Mouse (Mus musculus): ENCODE measurements around the gene Cep63. TPM values are rescaled to one million over a fixed set of nuclear protein-coding genes. Genes with fewer than 3 reads are reported as not detected.

Gene Cep63
- polyA plus RNA-seq, 1 experiment, result 8.8 TPM

DNA sequence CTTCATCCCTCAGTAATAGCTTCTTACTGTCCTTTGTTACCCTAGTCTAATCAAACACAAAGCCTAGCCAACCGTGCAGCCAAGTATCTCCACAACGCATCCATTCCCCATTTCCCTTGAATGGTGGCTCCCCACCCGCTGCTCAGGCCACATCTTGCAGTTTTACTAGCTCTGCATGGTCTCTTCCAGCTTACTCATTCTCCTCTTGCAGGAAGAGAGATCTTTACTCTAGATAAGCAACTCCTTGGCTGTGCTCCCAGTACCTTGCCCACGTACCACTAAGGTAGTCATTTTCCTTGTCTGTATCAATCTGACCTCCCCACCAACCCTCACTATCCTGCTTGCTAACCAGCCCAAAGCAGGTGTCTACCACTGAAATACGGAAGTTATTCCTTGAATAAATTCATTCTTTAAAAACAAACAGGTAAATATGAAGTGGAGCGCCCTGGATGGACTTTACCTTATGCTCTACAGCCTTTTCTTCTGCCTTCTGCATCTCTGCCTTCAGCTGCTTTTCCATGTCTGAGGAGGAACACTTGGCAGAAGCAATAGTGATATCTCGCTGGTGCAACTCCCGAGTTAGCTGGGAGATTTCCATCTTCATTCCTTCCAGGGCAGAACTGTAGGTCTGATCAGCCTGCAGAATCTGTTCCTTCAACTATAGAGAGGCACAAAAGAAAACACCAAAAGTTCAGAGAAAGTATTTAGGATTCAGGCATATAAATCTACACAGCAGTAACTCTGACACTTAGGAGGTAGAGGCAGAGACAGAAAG, 30.5 kb downstream of the Cep63 start:
- H3K4me3 ChIP-seq, result no peak overlapping the region
- no peak for TF ChIP-seq E2F4 (IDR thresholded peaks at IDR 0.05; ENCODE audit: insufficient read depth)
- no peak for TF ChIP-seq POLR2A (IDR thresholded peaks at IDR 0.05; ENCODE audit: insufficient read length, low read depth)
- no peak for TF ChIP-seq CEBPB (IDR thresholded peaks at IDR 0.05; ENCODE audit: insufficient read depth, poor library complexity, severe bottlenecking)
- TF ChIP-seq MYOD1 (IDR thresholded peaks at IDR 0.05; ENCODE audit: control insufficient read depth in 1 of 3, insufficient read length in 2 of 3, low read depth in 2 of 3), result no peak
- TF ChIP-seq TCF12 (IDR thresholded peaks at IDR 0.05; ENCODE audit: insufficient read depth, poor library complexity, severe bottlenecking), result no peak
- no peaks in the 10 kb centered on the region for H3K79me2 ChIP-seq (ENCODE audit: control insufficient read depth, insufficient read depth)
- no peak overlapping the region for H3K4me2 ChIP-seq (ENCODE audit: low read depth)
- no peak overlapping the region for H3ac ChIP-seq (ENCODE audit: control insufficient read depth, insufficient read length)
- peaks cover 43% of the 10 kb centered on the region for H3K36me3 ChIP-seq (ENCODE audit: control insufficient read depth, insufficient read depth)
- no peaks in the 10 kb centered on the region for H3K27me3 ChIP-seq (ENCODE audit: control insufficient read depth, insufficient read depth, insufficient read length)

DNA sequence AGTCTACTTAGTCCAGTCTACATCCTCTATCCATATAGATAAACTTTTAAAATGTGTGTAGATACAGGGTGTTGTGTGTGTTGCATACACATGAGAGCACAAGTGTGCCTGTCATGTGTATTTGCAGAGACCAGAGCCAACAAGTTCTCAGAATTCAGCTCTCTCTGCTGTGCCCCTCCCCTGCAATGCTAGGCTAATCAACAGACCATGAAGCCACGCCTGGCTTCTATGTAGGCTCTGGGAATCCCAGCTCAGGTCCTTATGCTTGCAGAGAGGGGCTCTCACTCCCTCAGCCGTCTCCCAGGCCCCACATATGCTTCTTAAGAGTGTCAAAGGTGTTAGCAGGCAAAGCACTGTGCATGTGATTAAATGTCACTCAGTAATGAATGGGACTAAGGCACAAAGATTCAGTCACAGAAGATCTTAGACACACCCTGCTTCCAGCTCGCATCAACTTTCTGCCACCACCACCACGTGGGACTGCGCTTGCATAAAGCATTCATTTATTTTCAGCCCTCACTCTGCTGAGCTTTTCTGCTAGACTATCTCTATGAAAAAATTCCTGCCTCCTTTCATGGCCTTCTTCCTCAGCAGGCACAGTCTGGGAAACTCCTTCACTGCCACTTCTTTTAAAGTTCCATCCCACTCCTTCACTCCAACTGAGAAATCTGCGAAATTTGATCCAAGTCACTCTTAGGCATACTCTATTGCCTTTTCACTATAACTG, 31.5 kb downstream of the Cep63 start:
- Histone ChIP-seq H3K36me3 (ENCODE audit: control insufficient read depth, insufficient read depth) (peaks cover 43% of the 10 kb centered on the region), H3ac (ENCODE audit: control insufficient read depth, insufficient read length) (no peak overlapping the region), H3K27me3 (ENCODE audit: control insufficient read depth, insufficient read depth, insufficient read length) (no peaks in the 10 kb centered on the region), H3K79me2 (ENCODE audit: control insufficient read depth, insufficient read depth) (no peaks in the 10 kb centered on the region), H3K4me3 (no peak overlapping the region), H3K4me2 (ENCODE audit: low read depth) (no peak overlapping the region)
- TF ChIP-seq USF1 (IDR thresholded peaks at IDR 0.05; ENCODE audit: low read depth) (no peak), POLR2AphosphoS2 (IDR thresholded peaks at IDR 0.05; ENCODE audit: insufficient read length, low read depth) (no peak), TCF3 (IDR thresholded peaks at IDR 0.05; ENCODE audit: insufficient read length, low read depth) (no peak), POLR2A (IDR thresholded peaks at IDR 0.05; ENCODE audit: insufficient read length, low read depth) (no peak), SRF (IDR thresholded peaks at IDR 0.05; ENCODE audit: control insufficient read depth, insufficient read length, low read depth) (no peak), MYOG (IDR thresholded peaks at IDR 0.05; ENCODE audit: control insufficient read depth in 1 of 3, insufficient read depth in 1 of 3, insufficient read length in 2 of 3, low read depth in 2 of 3) (no peak), E2F4 (IDR thresholded peaks at IDR 0.05; ENCODE audit: insufficient read depth) (no peak), REST (IDR thresholded peaks at IDR 0.05; ENCODE audit: insufficient read depth, insufficient read length) (no peak), MAX (IDR thresholded peaks at IDR 0.05; ENCODE audit: low read depth) (no peak), MYOD1 (IDR thresholded peaks at IDR 0.05; ENCODE audit: control insufficient read depth in 1 of 3, insufficient read length in 2 of 3, low read depth in 2 of 3) (no peak), CEBPB (IDR thresholded peaks at IDR 0.05; ENCODE audit: insufficient read depth, poor library complexity, severe bottlenecking) (no peak), TCF12 (IDR thresholded peaks at IDR 0.05; ENCODE audit: insufficient read depth, poor library complexity, severe bottlenecking) (no peak)

DNA sequence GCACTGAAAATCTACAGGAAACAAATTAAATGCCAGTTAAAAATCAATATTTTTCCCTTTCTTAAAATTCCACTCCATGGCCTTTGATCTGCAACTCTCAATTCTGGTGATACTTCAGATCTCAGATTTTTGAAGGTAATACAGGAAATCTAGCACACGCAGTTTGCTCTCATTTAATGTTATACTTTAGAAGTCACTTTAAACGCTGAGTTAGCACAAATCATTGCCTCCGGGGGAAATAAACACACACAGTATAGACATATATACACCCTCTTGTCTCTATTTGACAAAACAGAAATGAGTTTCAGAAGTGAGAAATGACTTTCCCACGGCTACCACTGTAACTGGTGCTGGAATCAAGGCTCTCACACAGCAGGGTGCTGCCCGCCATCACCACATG, 39.0 kb downstream of the Cep63 start:
- TF ChIP-seq TCF3 (IDR thresholded peaks at IDR 0.05; ENCODE audit: insufficient read length, low read depth) (no peak), MAX (IDR thresholded peaks at IDR 0.05; ENCODE audit: low read depth) (no peak)
- Histone ChIP-seq H3ac (ENCODE audit: control insufficient read depth, insufficient read length) (no peak overlapping the region), H3K36me3 (ENCODE audit: control insufficient read depth, insufficient read depth) (no peaks in the 10 kb centered on the region), H3K79me2 (ENCODE audit: control insufficient read depth, insufficient read depth) (no peaks in the 10 kb centered on the region), H3K27me3 (ENCODE audit: control insufficient read depth, insufficient read depth, insufficient read length) (no peaks in the 10 kb centered on the region), H3K4me3 (no peak overlapping the region), H3K4me2 (ENCODE audit: low read depth) (no peak overlapping the region)

DNA sequence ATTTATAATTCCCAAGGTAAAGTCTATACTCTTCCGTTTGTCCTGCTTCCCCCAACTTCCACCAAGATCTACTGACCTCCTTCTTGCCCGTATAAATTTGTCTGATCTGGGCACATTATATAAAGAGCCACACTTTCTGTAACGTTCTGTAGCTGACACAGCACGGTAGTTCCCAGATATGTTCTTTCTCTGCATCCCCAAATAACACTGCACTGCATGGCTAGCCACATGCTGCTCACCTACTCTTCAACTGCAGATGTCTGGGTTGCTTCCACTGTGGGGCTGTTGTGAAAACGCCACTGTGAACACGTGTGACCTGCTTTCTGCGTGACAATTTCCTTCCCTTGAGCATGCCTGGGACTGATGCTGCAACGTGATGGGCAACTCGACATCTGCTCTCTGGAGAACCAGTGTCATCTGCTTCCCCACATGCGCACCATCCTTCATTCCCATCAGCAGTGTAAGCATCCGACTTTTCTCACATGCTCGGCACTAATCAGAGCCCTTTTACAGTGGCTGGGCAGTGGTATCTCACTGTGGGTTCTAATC, 44.3 kb downstream of the Cep63 start:
- no peak overlapping the region for H3ac ChIP-seq (ENCODE audit: control insufficient read depth, insufficient read length)
- no peak for TF ChIP-seq POLR2A (IDR thresholded peaks at IDR 0.05; ENCODE audit: insufficient read length, low read depth)
- TF ChIP-seq MYOG (IDR thresholded peaks at IDR 0.05; ENCODE audit: control insufficient read depth in 1 of 3, insufficient read depth in 1 of 3, insufficient read length in 2 of 3, low read depth in 2 of 3), result no peak
- no peak for TF ChIP-seq CEBPB (IDR thresholded peaks at IDR 0.05; ENCODE audit: insufficient read depth, poor library complexity, severe bottlenecking)
- TF ChIP-seq MAX (IDR thresholded peaks at IDR 0.05; ENCODE audit: low read depth), result no peak
- TF ChIP-seq SRF (IDR thresholded peaks at IDR 0.05; ENCODE audit: control insufficient read depth, insufficient read length, low read depth), result no peak
- TF ChIP-seq POLR2AphosphoS2 (IDR thresholded peaks at IDR 0.05; ENCODE audit: insufficient read length, low read depth), result no peak
- no peak for TF ChIP-seq USF1 (IDR thresholded peaks at IDR 0.05; ENCODE audit: low read depth)
- TF ChIP-seq MYOD1 (IDR thresholded peaks at IDR 0.05; ENCODE audit: control insufficient read depth in 1 of 3, insufficient read length in 2 of 3, low read depth in 2 of 3), result no peak
- TF ChIP-seq E2F4 (IDR thresholded peaks at IDR 0.05; ENCODE audit: insufficient read depth), result no peak
- TF ChIP-seq REST (IDR thresholded peaks at IDR 0.05; ENCODE audit: insufficient read depth, insufficient read length), result no peak
- TF ChIP-seq TCF3 (IDR thresholded peaks at IDR 0.05; ENCODE audit: insufficient read length, low read depth), result no peak
- no peak for TF ChIP-seq TCF12 (IDR thresholded peaks at IDR 0.05; ENCODE audit: insufficient read depth, poor library complexity, severe bottlenecking)
- H3K27me3 ChIP-seq (ENCODE audit: control insufficient read depth, insufficient read depth, insufficient read length), result no peaks in the 10 kb centered on the region
- H3K36me3 ChIP-seq (ENCODE audit: control insufficient read depth, insufficient read depth), result no peaks in the 10 kb centered on the region
- H3K4me3 ChIP-seq, result no peak overlapping the region
- H3K79me2 ChIP-seq (ENCODE audit: control insufficient read depth, insufficient read depth), result no peaks in the 10 kb centered on the region
- H3K4me2 ChIP-seq (ENCODE audit: low read depth), result no peak overlapping the region

Data from myocyte (in vitro differentiated cells).